Mouse (Mus musculus): ENCODE data around the gene Trim60. TPM values are rescaled to one million over a fixed set of nuclear protein-coding genes. Genes with fewer than 3 reads are reported as not detected.
"Not testable (repeated sequence)": the region's sequence is repeated elsewhere in the genome, so short reads cannot be mapped to it uniquely, and the experiment has no call there.

Trim60 gene
- polyA plus RNA-seq, 1 experiment from 2014 or later = not detected

- Histone ChIP-seq H3K9ac (ENCODE audit: low read depth, low read length) (no peak overlapping the region), H3K4me3 (ENCODE audit: low read depth, low read length) (no peak overlapping the region), H3K27me3 (ENCODE audit: control insufficient read depth, insufficient read depth, low read depth, low read length) (no peaks in the 10 kb centered on the region), H3K9me3 (replicated peaks; ENCODE audit: control insufficient read depth, low read length) (no peaks in the 10 kb centered on the region), H3K36me3 (ENCODE audit: control insufficient read depth, insufficient read depth) (no peaks in the 10 kb centered on the region), H3K4me2 (ENCODE audit: low read depth, low read length) (no peak overlapping the region), H3K27ac (ENCODE audit: low read length) (no peak overlapping the region), H3K4me1 (ENCODE audit: control insufficient read depth, low read depth, low read length) (no peaks in the 10 kb centered on the region)
- whole genome bisulfite sequencing (ENCODE audit: insufficient replicate concordance) = 72% methylated on average over 12 of the region's 12 CpGs
- ATAC-seq (ENCODE audit: low read depth) = no peak
Observed at GRCm38 (mm10) chr8:65028959-65029686, 10.7 kb upstream of the Trim60 start.

GRCm38 (mm10) chr8:65022485-65022884 lies 4.1 kb upstream of the Trim60 start:
- Histone ChIP-seq H3K27me3 (ENCODE audit: control insufficient read depth, insufficient read depth, low read depth, low read length) (no peaks in the 10 kb centered on the region), H3K4me3 (ENCODE audit: low read depth, low read length) (no peak overlapping the region), H3K27ac (ENCODE audit: low read length) (no peak overlapping the region), H3K36me3 (ENCODE audit: control insufficient read depth, insufficient read depth) (no peaks in the 10 kb centered on the region), H3K9ac (ENCODE audit: low read depth, low read length) (no peak overlapping the region), H3K4me1 (ENCODE audit: control insufficient read depth, low read depth, low read length) (no peaks in the 10 kb centered on the region), H3K9me3 (replicated peaks; ENCODE audit: control insufficient read depth, low read length) (no peaks in the 10 kb centered on the region), H3K4me2 (ENCODE audit: low read depth, low read length) (no peak overlapping the region)
- ATAC-seq (ENCODE audit: low read depth) = no peak
- WGBS (ENCODE audit: insufficient replicate concordance) = 42% methylated on average over 8 of the region's 8 CpGs

GRCm38 (mm10) chr8:65007616-65008015 lies 10.8 kb downstream of the Trim60 start:
- H3K4me1 ChIP-seq (ENCODE audit: control insufficient read depth, low read depth, low read length); ATAC-seq (ENCODE audit: low read depth); H3K9me3 ChIP-seq (replicated peaks; ENCODE audit: control insufficient read depth, low read length); H3K9ac ChIP-seq (ENCODE audit: low read depth, low read length); H3K27me3 ChIP-seq (ENCODE audit: control insufficient read depth, insufficient read depth, low read depth, low read length); H3K27ac ChIP-seq (ENCODE audit: low read length); H3K36me3 ChIP-seq (ENCODE audit: control insufficient read depth, insufficient read depth); H3K4me2 ChIP-seq (ENCODE audit: low read depth, low read length); H3K4me3 ChIP-seq (ENCODE audit: low read depth, low read length): not testable (repeated sequence)
- 69% methylated on average over 6 of the region's 6 CpGs for WGBS (ENCODE audit: insufficient replicate concordance)

- Histone ChIP-seq H3K36me3 (ENCODE audit: control insufficient read depth, insufficient read depth) (no peaks in the 10 kb centered on the region), H3K4me1 (ENCODE audit: control insufficient read depth, low read depth, low read length) (no peaks in the 10 kb centered on the region), H3K27me3 (ENCODE audit: control insufficient read depth, insufficient read depth, low read depth, low read length) (no peaks in the 10 kb centered on the region), H3K4me3 (ENCODE audit: low read depth, low read length) (no peak overlapping the region), H3K4me2 (ENCODE audit: low read depth, low read length) (no peak overlapping the region), H3K9ac (ENCODE audit: low read depth, low read length) (no peak overlapping the region), H3K9me3 (replicated peaks; ENCODE audit: control insufficient read depth, low read length) (no peaks in the 10 kb centered on the region), H3K27ac (ENCODE audit: low read length) (no peak overlapping the region)
- ATAC-seq (ENCODE audit: low read depth) = no peak
- 63% methylated on average over 4 of the region's 4 CpGs for WGBS (ENCODE audit: insufficient replicate concordance)
Observed at GRCm38 (mm10) chr8:64998806-64999365, 19.5 kb downstream of the Trim60 start.

- no peak within 1 kb of the TSS for H3K27ac ChIP-seq (ENCODE audit: low read length)
- H3K4me1 ChIP-seq (ENCODE audit: control insufficient read depth, low read depth, low read length) = no peaks in the 10 kb centered on the region
- H3K36me3 ChIP-seq (ENCODE audit: control insufficient read depth, insufficient read depth) = no peaks in the 10 kb centered on the region
- no peak within 1 kb of the TSS for H3K4me3 ChIP-seq (ENCODE audit: low read depth, low read length)
- no peak within 1 kb of the TSS for H3K4me2 ChIP-seq (ENCODE audit: low read depth, low read length)
- no peak within 1 kb of the TSS for H3K9ac ChIP-seq (ENCODE audit: low read depth, low read length)
- no peak for ATAC-seq (ENCODE audit: low read depth)
- no peaks in the 10 kb centered on the region; the same call in 1 of the 2 replicates for H3K9me3 ChIP-seq (replicated peaks; ENCODE audit: control insufficient read depth, low read length)
- WGBS (ENCODE audit: insufficient replicate concordance) = 67% methylated on average over 4 of the region's 4 CpGs
- no peaks in the 10 kb centered on the region for H3K27me3 ChIP-seq (ENCODE audit: control insufficient read depth, insufficient read depth, low read depth, low read length)
Observed at GRCm38 (mm10) chr8:64987731-64988130, 30.7 kb downstream of the Trim60 start, which contains the start of gene Trim75. Gene Trim75, minus strand, starts transcription at chr8:64987831.

GRCm38 (mm10) chr8:64983150-64983897 lies 35.1 kb downstream of the Trim60 start:
- Histone ChIP-seq H3K36me3 (ENCODE audit: control insufficient read depth, insufficient read depth) (no peaks in the 10 kb centered on the region), H3K27ac (ENCODE audit: low read length) (no peak overlapping the region), H3K9ac (ENCODE audit: low read depth, low read length) (no peak overlapping the region), H3K4me3 (ENCODE audit: low read depth, low read length) (no peak overlapping the region), H3K27me3 (ENCODE audit: control insufficient read depth, insufficient read depth, low read depth, low read length) (no peaks in the 10 kb centered on the region), H3K4me1 (ENCODE audit: control insufficient read depth, low read depth, low read length) (no peaks in the 10 kb centered on the region), H3K9me3 (replicated peaks; ENCODE audit: control insufficient read depth, low read length) (no peaks in the 10 kb centered on the region), H3K4me2 (ENCODE audit: low read depth, low read length) (no peak overlapping the region)
- 61% methylated on average over 20 of the region's 20 CpGs for WGBS (ENCODE audit: insufficient replicate concordance)
- no peak for ATAC-seq (ENCODE audit: low read depth)

GRCm38 (mm10) chr8:64962836-64963235 lies 55.5 kb downstream of the Trim60 start:
- H3K4me1 ChIP-seq (ENCODE audit: control insufficient read depth, low read depth, low read length) = no peaks in the 10 kb centered on the region
- H3K4me3 ChIP-seq (ENCODE audit: low read depth, low read length) = no peak overlapping the region
- H3K9me3 ChIP-seq (replicated peaks; ENCODE audit: control insufficient read depth, low read length) = no peaks in the 10 kb centered on the region
- H3K27me3 ChIP-seq (ENCODE audit: control insufficient read depth, insufficient read depth, low read depth, low read length) = no peaks in the 10 kb centered on the region
- no peaks in the 10 kb centered on the region; the same call in 1 of the 2 replicates for H3K36me3 ChIP-seq (ENCODE audit: control insufficient read depth, insufficient read depth)
- no peak for ATAC-seq (ENCODE audit: low read depth)
- H3K27ac ChIP-seq (ENCODE audit: low read length) = no peak overlapping the region
- no peak overlapping the region for H3K4me2 ChIP-seq (ENCODE audit: low read depth, low read length)
- no peak overlapping the region for H3K9ac ChIP-seq (ENCODE audit: low read depth, low read length)

GRCm38 (mm10) chr8:64959025-64959424 lies 59.4 kb downstream of the Trim60 start:
- WGBS (ENCODE audit: insufficient replicate concordance) = 73% methylated on average over 9 of the region's 9 CpGs
- no peaks in the 10 kb centered on the region for H3K4me1 ChIP-seq (ENCODE audit: control insufficient read depth, low read depth, low read length)

GRCm38 (mm10) chr8:64952101-64952500 lies 66.3 kb downstream of the Trim60 start:
- Histone ChIP-seq H3K27me3 (ENCODE audit: control insufficient read depth, insufficient read depth, low read depth, low read length) (no peaks in the 10 kb centered on the region), H3K4me1 (ENCODE audit: control insufficient read depth, low read depth, low read length) (no peaks in the 10 kb centered on the region; the same call in 1 of the 2 replicates), H3K4me2 (ENCODE audit: low read depth, low read length) (no peak overlapping the region), H3K4me3 (ENCODE audit: low read depth, low read length) (no peak overlapping the region), H3K27ac (ENCODE audit: low read length) (no peak overlapping the region), H3K9ac (ENCODE audit: low read depth, low read length) (no peak overlapping the region), H3K9me3 (replicated peaks; ENCODE audit: control insufficient read depth, low read length) (no peaks in the 10 kb centered on the region), H3K36me3 (ENCODE audit: control insufficient read depth, insufficient read depth) (no peaks in the 10 kb centered on the region)
- no peak for ATAC-seq (ENCODE audit: low read depth)
- 72% methylated on average over 6 of the region's 6 CpGs for WGBS (ENCODE audit: insufficient replicate concordance)

More at GRCm38 (mm10) chr8:64959025-64959424, 59.4 kb downstream of the Trim60 start:
- H3K4me3 ChIP-seq (ENCODE audit: low read depth, low read length) = no peak overlapping the region
- no peaks in the 10 kb centered on the region; the same call in 1 of the 2 replicates for H3K36me3 ChIP-seq (ENCODE audit: control insufficient read depth, insufficient read depth)
- H3K9ac ChIP-seq (ENCODE audit: low read depth, low read length) = no peak overlapping the region
- H3K9me3 ChIP-seq (replicated peaks; ENCODE audit: control insufficient read depth, low read length) = no peaks in the 10 kb centered on the region
- H3K27ac ChIP-seq (ENCODE audit: low read length) = no peak overlapping the region
- no peak for ATAC-seq (ENCODE audit: low read depth)
- H3K4me2 ChIP-seq (ENCODE audit: low read depth, low read length) = no peak overlapping the region
- H3K27me3 ChIP-seq (ENCODE audit: control insufficient read depth, insufficient read depth, low read depth, low read length) = no peaks in the 10 kb centered on the region

All from liver, embryonic 16.5 days (tissue).